ENCODE assay signal across 8 mouse cellular contexts in genomic region chr6:50938879-50939278, GRCm38 (mm10).
A peak's percentile ranks its signal among the peaks of the same experiment; 100 is the strongest.
DNase-seq lines count a peak whose midpoint lies in the region; ATAC-seq and TF ChIP-seq lines count a peak whose summit lies in the region.

No protein-coding gene starts in this region.

- peak; percentile 58; the same call in 1 of the 2 replicates for ATAC-seq in lung, embryonic 14.5 days (ENCODE audit: insufficient read depth)
- 0 out of 2 replicates have a peak, but pooled peaks have one; percentile 11 for ATAC-seq in hindbrain, embryonic 16.5 days
- ATAC-seq in frontal cortex, adult (ENCODE audit: low TSS enrichment), result no peak

- DNase-seq in cerebellum, postnatal 14 days, result peak; percentile 67 to 76
- no peak for DNase-seq in cerebellum, adult 9-11 months
- DNase-seq in lung, embryonic 14.5 days, result peak; percentile 77
- no peak for DNase-seq in lung, adult 18-20 months
- peak; percentile 39 for DNase-seq in embryo, embryonic 10 days (ENCODE audit: low spot score)
- DNase-seq in frontal cortex, postnatal 36 days (ENCODE audit: low spot score in 2 of 2), result no peak

- WGBS in lung, embryonic 14.5 days, result 18% methylated on average over 7 of the region's 7 CpGs
- 24% methylated on average over 7 of the region's 7 CpGs for WGBS in hindbrain, embryonic 16.5 days

- no peak overlapping the region for H3K9ac ChIP-seq in lung, embryonic 14.5 days
- no peak overlapping the region for H3K9ac ChIP-seq in hindbrain, embryonic 16.5 days (ENCODE audit: low read depth, low read length)

- H3K9me3 ChIP-seq in lung, embryonic 14.5 days (ENCODE audit: low read depth, low read length), result no peaks in the 10 kb centered on the region
- H3K9me3 ChIP-seq in hindbrain, embryonic 16.5 days (ENCODE audit: control insufficient read depth, low read length), result no peaks in the 10 kb centered on the region

- H3K4me3 ChIP-seq in lung, embryonic 14.5 days (ENCODE audit: low read depth, low read length), result no peak overlapping the region
- H3K4me3 ChIP-seq in hindbrain, embryonic 16.5 days (ENCODE audit: low read length), result no peak overlapping the region

- no peaks in the 10 kb centered on the region for H3K36me3 ChIP-seq in lung, embryonic 14.5 days (ENCODE audit: insufficient read depth)
- H3K36me3 ChIP-seq in hindbrain, embryonic 16.5 days (ENCODE audit: control insufficient read depth, insufficient read depth, low read length), result no peaks in the 10 kb centered on the region

- H3K27me3 ChIP-seq in lung, embryonic 14.5 days (ENCODE audit: insufficient read depth, low read length), result peaks cover under 1% of the 10 kb centered on the region; the same call in 1 of the 2 replicates
- H3K27me3 ChIP-seq in hindbrain, embryonic 16.5 days (replicated peaks; ENCODE audit: control insufficient read depth, insufficient read depth, low read length), result no peaks in the 10 kb centered on the region

- H3K4me1 ChIP-seq in lung, embryonic 14.5 days (ENCODE audit: insufficient read depth), result no peaks in the 10 kb centered on the region
- H3K4me1 ChIP-seq in hindbrain, embryonic 16.5 days (ENCODE audit: control insufficient read depth, insufficient read depth, low read depth, low read length), result peaks cover 2% of the 10 kb centered on the region

- TF ChIP-seq CTCF in lung, embryonic 14.5 days (IDR thresholded peaks at IDR 0.05; ENCODE audit: low read depth), result peak; percentile 86

- H3K4me2 ChIP-seq in lung, embryonic 14.5 days, result no peak overlapping the region
- no peak overlapping the region for H3K4me2 ChIP-seq in hindbrain, embryonic 16.5 days (ENCODE audit: low read length)

- no peak overlapping the region for H3K27ac ChIP-seq in lung, embryonic 14.5 days (ENCODE audit: low read depth)
- no peak overlapping the region for H3K27ac ChIP-seq in hindbrain, embryonic 16.5 days (ENCODE audit: low read depth, low read length)

Comparison
In these comparisons a context has a peak if more than half of its experiments do, and no peak if none do; other contexts are left out.
1. DNase-seq: peak in cerebellum, postnatal 14 days (2 of 2), lung, embryonic 14.5 days (single experiment) and embryo, embryonic 10 days (single experiment); none in cerebellum, adult 9-11 months (single experiment), lung, adult 18-20 months (0 of 2) and frontal cortex, postnatal 36 days (0 of 2).